Mouse (Mus musculus): Measurements from ENCODE around the gene Tex16.

The Tex16 gene

DNA sequence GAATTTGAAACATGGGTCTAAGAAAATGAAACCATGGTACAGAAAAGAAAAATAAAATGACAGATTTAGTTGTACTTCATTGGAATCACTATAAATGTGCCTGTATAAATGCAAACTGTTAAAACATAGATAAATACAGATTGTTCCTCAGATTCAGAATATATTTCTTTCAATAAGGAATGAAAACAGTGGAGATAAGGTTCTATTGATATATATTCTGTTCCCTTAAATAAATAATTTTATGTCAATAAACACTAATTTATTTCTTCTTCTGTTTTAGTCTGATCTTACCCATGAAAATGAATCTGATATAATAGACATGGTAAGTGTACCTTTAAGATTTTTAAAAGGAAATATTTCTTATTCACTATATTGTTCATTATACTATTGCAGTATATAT lies at the start of gene Tex16:
TSS of gene Tex16 (plus strand) at position 301 of the 400 bp plus-strand sequence.
- DNase-seq (ENCODE audit: low spot score) = no peak

DNA sequence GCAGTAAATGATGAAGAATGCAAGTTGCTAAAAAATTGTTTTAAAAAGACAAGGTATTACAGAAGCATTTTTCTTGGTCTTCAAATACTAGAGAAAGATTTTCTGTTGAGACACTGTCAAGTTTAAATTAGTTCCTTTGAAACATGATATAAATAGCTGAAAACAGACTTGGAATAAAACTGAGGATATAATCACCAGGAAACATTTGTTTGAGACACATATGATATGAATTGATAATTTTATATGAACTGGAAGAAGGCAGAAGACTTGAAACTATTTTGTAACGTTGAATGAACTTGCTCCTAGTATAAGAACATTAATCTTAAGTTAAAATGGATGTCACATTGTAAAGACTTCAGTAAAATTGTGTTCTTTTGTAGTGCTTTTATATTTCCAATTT lies 11.1 kb upstream of the Tex16 start:
- no peak for DNase-seq (ENCODE audit: low spot score)

All from ovary, postnatal 10 days (tissue).